Mouse (Mus musculus): ENCODE data around the gene Rarg.

- TF ChIP-seq CTCF (conservative IDR thresholded peaks at IDR 0.05; ENCODE audit: insufficient read depth, insufficient read length, low read depth, low read length) (no peak), POLR2A (IDR thresholded peaks at IDR 0.05; ENCODE audit: low read depth, low read length) (no peak)
Measured at GRCm38 (mm10) chr15:102271441-102271840, 14.1 kb upstream of the Rarg start.

Data from kidney, adult 2 months (tissue).